Mouse (Mus musculus) heart, postnatal 0 days (tissue): Measurements from ENCODE around the gene Hps1.

Source experiments
- CTCF ChIP-seq: IDR thresholded peaks from 2 replicates; pipeline ENCODE4 v1.5.1; 2016; ENCODE audit warnings: antibody characterized with exemption, control low read depth, low read depth
- EP300 ChIP-seq: IDR thresholded peaks from 2 replicates; pipeline ENCODE4 v1.6.1; 2016; ENCODE audit warnings: antibody characterized with exemption, low read depth

- TF ChIP-seq CTCF (no peak), EP300 (no peak)
These were observed 36.5 kb downstream of the Hps1 start for GRCm38 (mm10) chr19:42743261-42743660.
